Mouse (Mus musculus) erythroblast, embryonic 14.5 days (primary cell): ENCODE data around the gene Stx12.

Experiments
- GATA1 ChIP-seq: IDR thresholded peaks from 2 replicates; pipeline ENCODE4 v1.6.1; 2012; ENCODE audit warnings: low read length, inconsistent platforms, mixed read lengths
- TAL1 ChIP-seq: IDR thresholded peaks from 3 replicates; pipeline ENCODE4 v1.6.1; 2012; ENCODE audit warnings: low read length, inconsistent platforms, mixed read lengths

GRCm38 (mm10) chr4:132904765-132905309 is 20.5 kb upstream of the Stx12 start:
- TF ChIP-seq GATA1 (no peak), TAL1 (no peak)
